Mouse (Mus musculus): Measurements from ENCODE around the gene Lin54.

DNA sequence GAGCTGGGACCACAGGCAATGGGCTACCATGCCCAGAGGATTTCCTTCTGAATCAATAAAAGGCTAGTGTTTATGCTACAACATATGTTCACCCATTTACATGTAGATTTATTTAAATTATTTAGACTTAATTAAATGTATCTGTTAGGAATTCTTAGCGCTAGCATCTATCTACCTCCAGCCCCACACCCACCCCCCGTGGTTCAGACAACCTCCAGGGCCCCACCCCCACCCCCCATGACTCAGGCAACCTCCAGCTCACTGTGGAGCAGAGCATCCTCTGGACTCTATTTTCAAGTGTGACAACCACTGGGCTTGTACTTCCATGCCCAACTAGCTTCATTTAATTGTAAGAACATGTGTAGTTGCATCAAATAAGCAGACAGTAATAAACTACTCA lies 48.6 kb downstream of the Lin54 start:
- TF ChIP-seq CTCF (IDR thresholded peaks at IDR 0.05; ENCODE audit: insufficient read depth, low read length), result no peak
- no peak for TF ChIP-seq POLR2A (IDR thresholded peaks at IDR 0.05; ENCODE audit: borderline replicate concordance, extremely low read depth, low read depth, low read length)

Measured in lung, adult 2 months (tissue).